Mouse (Mus musculus) urinary bladder, adult 18-20 months (tissue): ENCODE data around the gene BC005624.
"Not testable (repeated sequence)": the region's sequence is repeated elsewhere in the genome, so short reads cannot be mapped to it uniquely, and the experiment has no call there.

Experiments
- DNase-seq, 2 experiments: peaks; one replicate each; pipeline ENCODE4 v3.0.0; 2022; ENCODE audit warnings: low spot score in 2 of 2, mixed read lengths in 2 of 2

Gene BC005624

DNA sequence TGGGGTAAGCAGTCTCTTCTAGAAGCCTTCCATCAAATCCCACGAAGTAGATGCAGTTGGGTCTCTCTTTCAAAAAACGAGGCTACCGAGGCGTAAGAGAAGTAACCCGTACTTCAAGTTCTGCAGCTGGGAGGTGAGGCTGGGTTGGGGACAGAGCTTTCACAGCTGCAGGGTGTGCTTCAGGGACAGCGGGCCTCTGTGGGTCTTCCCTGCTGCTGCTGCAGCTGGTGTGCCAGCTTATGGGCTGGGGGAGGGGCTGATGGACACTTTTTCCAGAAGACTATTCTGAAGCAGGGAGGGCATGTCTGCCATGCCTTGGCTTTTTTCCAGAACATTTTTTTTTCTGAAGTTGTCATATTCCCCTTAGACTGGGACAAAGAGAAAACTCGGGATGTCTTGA lies 1.0 kb upstream of the BC005624 start:
- DNase-seq, result no peak

DNA sequence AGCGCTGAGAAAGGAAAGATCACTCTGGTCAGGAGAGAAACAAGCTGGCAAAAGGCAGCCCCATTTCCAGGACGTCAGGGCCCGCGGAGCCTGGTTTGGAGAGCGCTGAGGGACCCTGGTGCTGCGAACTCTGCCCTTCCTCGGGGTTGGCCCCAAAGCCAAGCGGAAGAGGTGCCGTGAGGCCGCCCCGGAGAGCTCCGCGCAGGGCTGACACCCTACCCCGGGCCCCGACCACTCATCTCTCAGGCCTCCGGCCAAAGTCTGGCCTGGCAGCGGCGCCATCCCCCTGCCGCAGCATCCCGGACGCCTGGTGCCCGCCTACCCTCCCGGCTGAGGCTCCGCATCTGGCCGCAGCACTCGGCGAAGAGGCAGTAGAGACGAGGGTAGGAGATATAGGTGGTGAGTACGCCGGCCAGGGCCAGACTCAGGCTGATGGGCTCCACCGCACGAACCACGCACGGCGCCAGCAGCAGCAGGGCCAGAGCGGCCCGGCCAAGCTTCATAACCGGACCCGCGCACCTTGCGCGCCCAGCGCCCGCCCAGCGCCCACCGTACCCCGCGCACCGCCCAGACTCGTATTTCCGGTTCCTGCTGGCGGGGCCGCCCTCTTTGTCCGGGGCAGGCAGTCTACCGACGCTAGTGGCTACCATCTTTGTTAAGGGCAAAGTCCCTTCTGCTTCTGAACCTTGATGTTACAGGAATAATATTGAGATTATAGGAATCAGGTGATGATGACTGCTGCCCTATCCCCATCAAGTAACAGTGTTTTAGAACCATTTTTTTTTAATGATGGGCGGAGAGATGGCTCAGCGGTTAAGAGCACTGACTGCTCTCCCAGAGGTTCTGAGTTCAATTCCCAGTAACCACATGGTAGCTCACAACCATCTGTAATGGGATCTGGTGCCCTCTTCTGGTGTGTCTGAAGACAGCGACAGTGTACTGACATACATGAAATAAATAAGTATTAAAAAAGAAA lies 14.4 kb downstream of the BC005624 start, which contains the start of gene Tor1a:
Tor1a (minus strand) TSS at position 582 of the 976 bp plus-strand sequence.
- peak; percentile 84 to 85 for DNase-seq

DNA sequence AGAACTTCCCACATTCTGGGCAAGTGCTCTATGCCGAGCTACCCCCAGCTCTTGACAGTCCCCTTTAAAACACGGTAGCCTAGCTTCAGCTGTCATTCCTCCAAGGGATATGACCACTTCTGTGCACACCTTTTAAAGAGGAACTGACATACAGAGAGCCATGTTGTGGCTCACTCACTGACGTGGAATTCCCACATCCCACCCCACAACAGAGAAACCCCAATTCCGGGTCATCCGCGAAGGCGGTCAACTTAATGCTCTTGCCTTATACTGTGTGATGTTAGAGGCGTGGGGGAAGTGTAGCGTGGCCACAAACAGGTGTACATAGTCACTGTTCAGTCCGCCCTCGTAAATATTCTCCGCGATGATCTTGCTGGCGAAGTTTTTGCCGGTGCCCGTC lies 15.2 kb downstream of the BC005624 start:
- DNase-seq, result no peak

DNA sequence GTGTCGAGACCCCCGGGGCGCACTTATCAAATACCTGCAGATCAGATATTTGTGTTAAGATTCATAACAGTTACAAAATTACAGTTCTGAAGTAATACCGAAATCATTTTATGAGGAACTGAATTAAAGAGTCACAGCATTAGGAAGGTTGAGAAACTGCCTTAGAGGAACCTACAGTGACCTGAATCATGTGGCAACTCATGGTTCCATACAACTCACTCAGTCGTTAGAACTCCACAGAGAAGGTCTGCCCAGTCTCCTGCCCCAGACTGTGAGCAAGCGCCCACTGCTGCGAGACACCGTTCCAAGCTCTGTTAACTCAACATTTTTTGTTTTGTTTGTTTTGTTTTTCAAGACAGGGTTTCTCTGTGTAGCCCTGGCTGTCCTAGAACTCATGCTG lies 16.4 kb downstream of the BC005624 start:
- DNase-seq, result no peak

DNA sequence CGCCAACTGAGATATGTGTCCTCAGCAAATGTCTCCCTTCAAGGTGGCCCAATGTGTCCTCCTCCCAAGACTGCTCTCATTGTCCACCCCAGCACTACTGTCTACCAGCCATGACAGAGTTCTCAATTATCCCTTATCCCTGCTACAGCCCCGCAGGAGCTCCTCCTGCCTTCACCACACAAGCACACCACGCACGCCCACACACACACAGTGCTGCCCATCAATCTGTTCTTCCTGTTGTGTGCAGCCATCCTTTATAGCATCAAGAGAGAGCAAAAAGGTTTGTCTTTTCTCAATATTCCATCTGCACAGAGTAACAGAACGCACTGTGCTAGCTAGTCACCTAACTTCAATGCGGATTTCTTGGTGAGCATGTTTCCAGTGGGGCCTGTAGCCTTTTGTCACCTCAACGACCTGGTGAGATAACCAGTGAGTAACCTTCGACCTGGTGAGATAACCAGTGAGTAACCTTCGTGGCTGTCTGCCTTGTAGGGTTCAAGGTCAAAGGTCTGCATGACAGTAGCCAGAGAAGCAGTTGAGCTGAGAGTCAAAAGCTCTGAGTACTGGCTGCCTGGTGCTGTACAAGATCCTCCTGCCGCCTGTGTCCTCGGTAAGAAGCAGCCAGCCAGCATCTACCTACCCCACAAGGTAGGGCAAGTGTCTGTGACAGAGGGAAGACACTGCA lies 19.3 kb downstream of the BC005624 start:
- no peak for DNase-seq

- no peak for DNase-seq
Measured at GRCm38 (mm10) chr2:30959856-30960255, 22.1 kb downstream of the BC005624 start.

DNA sequence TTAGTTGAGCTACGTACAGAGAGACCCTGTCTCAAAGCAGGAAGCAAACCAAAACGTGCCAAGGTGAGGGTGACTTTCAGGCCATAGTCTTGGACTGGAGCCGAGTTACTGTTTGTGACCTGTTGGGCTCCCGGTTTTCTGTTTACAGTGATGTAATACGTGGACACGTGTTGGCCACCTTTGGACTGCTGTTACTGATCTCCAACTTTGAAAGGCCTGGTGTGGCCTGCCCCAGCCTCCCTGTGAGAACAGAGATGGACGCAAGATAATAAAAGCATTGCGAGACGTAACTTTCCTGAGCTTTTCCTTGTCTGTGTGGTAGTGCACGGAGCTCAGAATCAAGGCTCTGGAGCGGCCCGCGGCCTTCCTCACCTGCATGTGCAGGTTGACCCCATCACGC lies 23.3 kb downstream of the BC005624 start:
- no peak for DNase-seq

DNA sequence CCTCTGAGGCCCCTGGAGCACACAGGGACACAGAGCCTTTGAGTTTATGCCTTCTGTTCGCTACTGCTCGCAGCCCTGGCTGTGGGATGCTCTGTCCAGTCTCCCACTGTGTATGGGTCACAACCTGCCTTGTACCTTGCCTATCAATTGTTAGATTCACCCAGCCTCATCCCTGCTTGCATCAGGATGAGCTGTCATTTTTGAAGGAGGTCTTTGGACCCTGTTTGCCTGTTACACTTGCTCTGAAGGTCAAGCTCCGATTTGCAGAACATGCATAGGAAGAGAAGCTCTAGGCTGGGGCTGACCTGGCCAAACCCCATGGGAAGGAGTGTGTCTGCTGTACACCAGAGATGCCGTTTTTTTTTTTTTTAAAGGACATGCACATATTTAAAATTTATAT lies 24.5 kb downstream of the BC005624 start:
- no peak for DNase-seq

DNA sequence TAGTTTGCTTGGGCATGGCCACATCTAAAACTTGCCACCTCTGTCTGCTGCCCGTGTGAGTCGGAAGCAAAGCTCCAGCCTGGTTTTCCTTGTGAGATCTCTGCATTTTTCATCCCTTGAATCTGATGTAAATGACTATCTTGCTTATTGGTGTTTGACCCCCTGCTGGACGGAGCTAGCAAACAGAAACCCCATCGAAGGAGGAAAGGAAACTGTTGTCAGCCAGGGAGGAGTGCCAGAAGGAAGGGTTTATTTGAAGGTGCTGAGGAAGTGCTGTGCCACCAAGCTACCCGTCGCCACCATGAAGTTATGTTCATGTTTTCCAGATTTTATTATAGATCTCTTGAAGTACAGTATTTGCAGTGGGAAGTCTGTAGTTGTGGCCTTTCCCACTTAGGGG lies 27.2 kb downstream of the BC005624 start:
- DNase-seq, result no peak

- peak; percentile 66 to 74 for DNase-seq
Measured at GRCm38 (mm10) chr2:30952824-30953490, 29.0 kb downstream of the BC005624 start, which contains the start of gene Tor1b. Gene Tor1b, plus strand, starts transcription at chr2:30952959.

GRCm38 (mm10) chr2:30952457-30952823 lies 29.6 kb downstream of the BC005624 start:
- DNase-seq, result no peak

- peak in 1 of 2 experiments; percentile 28 for DNase-seq
Measured at GRCm38 (mm10) chr2:30942603-30943011, 39.4 kb downstream of the BC005624 start.

DNA sequence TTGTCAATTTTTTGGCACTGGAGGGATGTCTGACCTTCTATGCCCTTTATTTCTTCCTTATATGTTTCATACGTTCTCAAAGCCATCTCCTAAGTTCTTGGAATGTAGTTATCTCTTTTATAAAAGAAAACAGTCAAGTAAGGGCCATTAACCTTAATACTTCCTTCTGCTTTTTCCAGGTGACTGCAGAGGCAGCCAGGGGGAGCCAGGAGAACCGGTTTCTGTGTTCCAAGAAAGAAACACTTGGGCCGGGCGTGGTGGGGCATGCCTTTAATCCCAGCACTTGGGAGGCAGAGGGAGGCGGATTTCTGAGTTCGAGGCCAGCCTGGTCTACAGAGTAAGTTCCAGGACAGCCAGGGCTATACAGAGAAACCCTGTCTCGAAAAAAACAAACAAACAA lies 39.9 kb downstream of the BC005624 start:
- DNase-seq, result not testable (repeated sequence)

DNA sequence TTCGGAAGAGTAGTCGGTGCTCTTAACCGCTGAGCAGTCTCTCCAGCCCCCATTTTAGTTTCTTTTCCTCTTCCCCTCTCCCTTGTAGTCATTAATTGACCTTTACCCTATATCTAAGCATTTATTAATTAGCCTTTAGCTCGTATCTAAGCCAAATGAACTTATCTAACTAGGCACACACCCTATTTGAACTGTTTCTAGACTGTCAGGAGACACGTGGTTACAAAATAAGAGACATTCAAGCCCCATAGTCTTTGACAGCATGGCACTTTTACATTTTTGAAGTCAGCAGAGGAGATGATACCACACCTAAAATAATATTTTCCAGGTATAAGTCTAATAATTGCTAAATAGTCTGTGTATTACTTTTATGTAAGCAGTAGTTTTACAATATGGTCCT lies 40.4 kb downstream of the BC005624 start:
- DNase-seq, result no peak

DNA sequence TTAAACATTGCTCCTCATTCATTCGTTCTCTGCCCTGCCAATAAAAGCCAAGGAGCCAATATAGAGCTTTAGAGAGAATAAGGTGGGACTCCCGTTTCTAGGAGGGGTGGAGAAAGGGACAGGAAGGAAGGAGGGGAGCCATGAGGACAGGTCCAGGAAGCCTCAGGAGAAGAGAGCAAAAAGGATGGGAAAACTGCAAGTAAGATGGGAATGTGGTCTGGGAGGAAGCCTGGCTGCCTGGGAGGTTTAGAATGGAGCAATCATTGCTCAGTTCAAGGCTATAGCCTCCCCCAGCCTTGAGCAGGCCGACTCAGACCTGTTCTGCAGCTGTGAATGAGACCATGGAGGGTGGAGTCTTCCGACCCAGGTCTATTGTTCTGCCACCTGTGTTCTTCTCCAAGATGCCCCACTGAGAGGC lies 43.4 kb downstream of the BC005624 start:
- DNase-seq, result no peak

GRCm38 (mm10) chr2:30937731-30938130 lies 44.3 kb downstream of the BC005624 start:
- DNase-seq, result no peak

DNA sequence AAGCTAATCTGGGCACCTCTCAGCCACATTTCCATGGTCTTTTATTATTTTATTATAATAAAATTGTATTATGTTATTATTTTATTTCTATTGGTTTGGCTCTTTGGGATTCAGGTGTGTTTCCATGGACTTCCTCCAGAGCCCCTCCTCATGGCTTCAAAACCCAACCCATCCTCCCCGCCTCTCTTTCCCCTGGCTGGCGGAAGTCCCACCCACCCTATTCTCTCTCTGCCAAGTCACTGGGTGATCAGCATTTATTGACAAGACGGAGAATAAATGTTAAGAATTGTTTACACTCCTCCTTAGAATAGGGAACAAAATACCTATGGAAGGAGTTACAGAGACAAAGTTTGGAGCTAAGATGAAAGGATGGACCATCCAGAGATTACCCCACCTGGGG lies 45.2 kb downstream of the BC005624 start:
- no peak for DNase-seq

GRCm38 (mm10) chr2:30933917-30934450 lies 48.0 kb downstream of the BC005624 start:
- peak; percentile 58 to 68 for DNase-seq

DNA sequence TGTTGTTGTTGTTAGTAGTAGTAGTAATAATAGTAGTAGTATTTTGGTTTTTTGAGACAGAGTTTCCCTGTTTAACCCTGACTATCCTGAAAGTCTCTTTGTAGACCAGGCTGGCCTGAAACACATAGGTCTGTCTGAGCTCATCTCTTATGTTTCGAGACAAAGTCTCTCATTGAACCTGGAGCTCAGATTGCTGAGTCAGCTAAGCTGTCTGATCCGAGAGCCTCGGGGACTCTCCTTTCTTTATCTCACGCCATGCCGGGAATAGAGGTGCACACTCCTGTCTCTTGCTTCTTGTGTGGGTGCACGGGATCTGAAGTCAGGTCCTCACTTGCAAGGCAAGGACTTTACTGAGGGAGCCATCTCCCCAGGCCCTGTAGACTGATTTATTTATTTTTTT lies 49.0 kb downstream of the BC005624 start:
- no peak for DNase-seq

- DNase-seq, result no peak
Measured at GRCm38 (mm10) chr2:30931922-30932321, 50.1 kb downstream of the BC005624 start.

DNA sequence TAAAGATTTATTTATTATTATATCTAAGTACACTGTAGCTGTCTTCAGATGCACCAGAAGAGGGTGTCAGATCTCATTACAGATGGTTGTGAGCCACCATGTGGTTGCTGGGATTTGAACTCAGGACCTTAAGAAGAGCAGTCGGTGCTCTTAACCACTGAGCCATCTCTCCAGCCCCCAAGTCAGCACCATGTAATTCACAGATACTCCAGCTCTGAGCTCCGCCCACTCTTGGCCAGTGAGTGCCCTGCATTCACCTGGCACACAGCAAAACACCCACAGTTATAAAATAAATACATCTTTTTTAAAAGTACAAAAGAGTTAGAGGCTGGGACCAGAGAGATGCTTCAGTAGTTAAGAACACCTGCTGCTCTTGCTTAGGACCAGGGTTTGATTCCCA lies 51.2 kb downstream of the BC005624 start:
- DNase-seq, result not testable (repeated sequence)
